Mouse (Mus musculus): ENCODE results near the gene Rpap2. TPM values are rescaled to one million over a fixed set of nuclear protein-coding genes. Genes with fewer than 3 reads are reported as not detected.

Gene Rpap2
- polyA plus RNA-seq, 2 experiments: 2.6 to 6.5 TPM

DNA sequence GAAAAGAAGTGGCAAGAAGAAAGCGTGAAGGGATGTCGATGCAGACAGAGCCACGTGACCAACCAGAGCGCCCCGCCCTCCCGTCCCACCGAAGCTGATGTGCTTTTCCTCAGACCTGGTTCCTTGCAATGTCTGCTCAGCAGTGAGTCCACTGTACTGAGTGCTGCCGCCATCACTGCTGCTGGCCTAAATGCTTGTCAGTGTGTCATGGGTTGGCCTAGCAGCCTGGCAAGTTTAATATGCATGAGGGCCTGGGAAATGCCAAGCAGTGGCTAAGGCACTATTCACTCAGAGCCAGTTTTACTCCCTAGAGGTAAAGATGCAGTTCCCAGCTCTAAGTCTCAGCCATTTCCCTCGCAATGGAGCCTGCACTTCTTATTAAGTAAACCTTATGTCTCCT lies 28.0 kb upstream of the Rpap2 start:
- H3K4me2 ChIP-seq (ENCODE audit: low read depth): no peak overlapping the region
- no peak for TF ChIP-seq CTCF (IDR thresholded peaks at IDR 0.05; ENCODE audit: low read depth)
- TF ChIP-seq EP300 (IDR thresholded peaks at IDR 0.05; ENCODE audit: low read depth): no peak
- no peak overlapping the region for H3K4me3 ChIP-seq (ENCODE audit: insufficient read depth in 1 of 2, low read depth in 2 of 2, low read length in 2 of 2)
- no peak for DNase-seq (ENCODE audit: low read depth in 3 of 3, low spot score in 3 of 3)
- H3K9me3 ChIP-seq (ENCODE audit: control insufficient read depth, low read length): no peaks in the 10 kb centered on the region
- ATAC-seq (ENCODE audit: insufficient read depth): no peak
- WGBS (ENCODE audit: insufficient replicate concordance): 83% methylated on average over 9 of the region's 9 CpGs
- H3K4me1 ChIP-seq (replicated peaks; ENCODE audit: control insufficient read depth in 2 of 2, insufficient read depth in 2 of 2, low read length in 1 of 2): no peaks in the 10 kb centered on the region
- H3K9ac ChIP-seq (replicated peaks): no peak overlapping the region
- H3K27ac ChIP-seq: no peak overlapping the region
- no peaks in the 10 kb centered on the region for H3K36me3 ChIP-seq (replicated peaks; ENCODE audit: control insufficient read depth, insufficient read depth, low read depth)
- no peaks in the 10 kb centered on the region for H3K27me3 ChIP-seq (ENCODE audit: control insufficient read depth, insufficient read depth, low read length)

DNA sequence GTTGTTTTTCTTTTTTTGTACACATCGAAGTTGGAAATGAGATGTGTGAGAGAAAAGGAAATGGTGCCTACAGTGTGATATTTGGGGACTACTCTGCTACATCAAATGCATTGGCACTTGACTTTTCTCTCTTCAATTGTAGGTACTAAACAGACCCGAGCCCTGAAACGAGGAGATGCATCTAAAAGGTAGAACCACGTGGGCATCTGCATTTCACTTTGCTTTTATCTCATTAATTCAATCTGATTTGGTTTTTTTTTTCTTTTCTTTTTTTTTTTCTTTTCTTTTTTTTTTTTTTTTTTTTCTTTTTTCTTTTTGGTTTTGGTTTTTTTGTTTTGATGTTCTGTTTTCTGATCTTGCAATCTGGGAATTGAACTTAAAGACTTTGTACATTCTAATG lies 1.2 kb downstream of the Rpap2 start:
- no peak for DNase-seq (ENCODE audit: low read depth in 3 of 3, low spot score in 3 of 3)
- no peaks in the 10 kb centered on the region for H3K27me3 ChIP-seq (ENCODE audit: control insufficient read depth, insufficient read depth, low read length)
- peak overlapping the region; percentile 81 for H3K9ac ChIP-seq (replicated peaks)
- H3K4me1 ChIP-seq (replicated peaks; ENCODE audit: control insufficient read depth in 2 of 2, insufficient read depth in 2 of 2, low read length in 1 of 2): peaks cover 4% of the 10 kb centered on the region in 2 experiments; a peak in 2 of 4 replicates
- 11% methylated on average over 4 of the region's 4 CpGs for WGBS (ENCODE audit: insufficient replicate concordance)
- no peak for ATAC-seq (ENCODE audit: insufficient read depth)
- peak overlapping the region in 1 of 2 experiments; percentile 83; a peak in 2 of 4 replicates for H3K4me3 ChIP-seq (ENCODE audit: insufficient read depth in 1 of 2, low read depth in 2 of 2, low read length in 2 of 2)
- H3K27ac ChIP-seq: no peak overlapping the region
- H3K9me3 ChIP-seq (ENCODE audit: control insufficient read depth, low read length): no peaks in the 10 kb centered on the region
- TF ChIP-seq EP300 (IDR thresholded peaks at IDR 0.05; ENCODE audit: low read depth) (no peak), CTCF (IDR thresholded peaks at IDR 0.05; ENCODE audit: low read depth) (no peak)
- peak overlapping the region; percentile 76 for H3K4me2 ChIP-seq (ENCODE audit: low read depth)
- H3K36me3 ChIP-seq (replicated peaks; ENCODE audit: control insufficient read depth, insufficient read depth, low read depth): no peaks in the 10 kb centered on the region; the same call in 1 of the 2 replicates

DNA sequence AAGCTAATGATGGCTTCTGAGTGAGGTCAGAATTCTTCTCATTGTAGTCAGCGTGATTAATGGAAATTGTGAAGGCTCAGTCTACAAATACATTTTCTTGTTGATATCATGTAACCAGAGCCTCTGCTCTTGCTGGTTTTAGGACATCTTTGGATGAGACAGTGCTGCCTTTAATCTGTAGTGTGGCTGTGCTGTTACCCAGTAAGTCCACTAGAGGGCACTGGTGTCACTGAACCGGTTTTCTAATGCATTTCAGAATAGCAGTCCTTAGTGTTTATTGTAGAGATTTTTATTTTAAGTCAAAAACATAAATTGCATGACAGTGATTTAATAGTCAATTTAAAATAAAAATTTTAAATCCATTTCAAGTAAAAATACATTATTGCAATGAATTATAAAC lies 14.1 kb downstream of the Rpap2 start:
- no peak overlapping the region for H3K4me3 ChIP-seq (ENCODE audit: insufficient read depth in 1 of 2, low read depth in 2 of 2, low read length in 2 of 2)
- no peak overlapping the region for H3K4me2 ChIP-seq (ENCODE audit: low read depth)
- DNase-seq (ENCODE audit: low read depth in 3 of 3, low spot score in 3 of 3) (peak; percentile 34 to 39 (median 36)), ATAC-seq (ENCODE audit: insufficient read depth) (no peak)
- no peak overlapping the region for H3K27ac ChIP-seq
- TF ChIP-seq EP300 (IDR thresholded peaks at IDR 0.05; ENCODE audit: low read depth) (no peak), CTCF (IDR thresholded peaks at IDR 0.05; ENCODE audit: low read depth) (peak; percentile 87)
- WGBS (ENCODE audit: insufficient replicate concordance): 3% methylated on average over 2 of the region's 2 CpGs
- no peaks in the 10 kb centered on the region for H3K27me3 ChIP-seq (ENCODE audit: control insufficient read depth, insufficient read depth, low read length)
- no peaks in the 10 kb centered on the region for H3K36me3 ChIP-seq (replicated peaks; ENCODE audit: control insufficient read depth, insufficient read depth, low read depth)
- no peak overlapping the region for H3K9ac ChIP-seq (replicated peaks)
- peaks cover 0 to 2% of the 10 kb centered on the region in 2 experiments; a peak in 2 of 4 replicates for H3K4me1 ChIP-seq (replicated peaks; ENCODE audit: control insufficient read depth in 2 of 2, insufficient read depth in 2 of 2, low read length in 1 of 2)
- no peaks in the 10 kb centered on the region for H3K9me3 ChIP-seq (ENCODE audit: control insufficient read depth, low read length)

DNA sequence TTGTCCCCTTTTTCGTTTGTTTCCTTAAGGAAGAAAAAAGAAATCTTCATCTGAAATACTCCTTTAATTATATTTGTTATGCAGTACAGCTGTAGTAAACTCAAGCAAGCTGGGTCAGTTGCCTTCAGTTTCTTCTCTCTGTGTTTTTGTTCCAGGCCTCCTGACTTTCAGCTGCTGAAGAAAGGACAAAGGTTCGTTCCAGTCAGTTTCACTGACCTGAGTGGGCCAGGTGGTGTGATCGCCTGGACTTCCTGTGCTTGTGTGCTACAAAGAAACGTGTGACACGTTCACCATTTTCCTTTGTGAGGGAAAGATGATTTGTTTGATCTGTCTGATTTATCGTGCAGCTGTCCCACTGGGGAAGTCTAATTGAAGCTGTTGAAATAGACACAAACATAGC lies 20.8 kb downstream of the Rpap2 start:
- H3K27me3 ChIP-seq (ENCODE audit: control insufficient read depth, insufficient read depth, low read length): no peaks in the 10 kb centered on the region
- H3K4me2 ChIP-seq (ENCODE audit: low read depth): no peak overlapping the region
- H3K4me1 ChIP-seq (replicated peaks; ENCODE audit: control insufficient read depth in 2 of 2, insufficient read depth in 2 of 2, low read length in 1 of 2): peaks cover 0 to 4% of the 10 kb centered on the region in 2 experiments; a peak in 2 of 4 replicates
- TF ChIP-seq CTCF (IDR thresholded peaks at IDR 0.05; ENCODE audit: low read depth) (no peak), EP300 (IDR thresholded peaks at IDR 0.05; ENCODE audit: low read depth) (no peak)
- no peak overlapping the region for H3K4me3 ChIP-seq (ENCODE audit: insufficient read depth in 1 of 2, low read depth in 2 of 2, low read length in 2 of 2)
- DNase-seq (ENCODE audit: low read depth in 3 of 3, low spot score in 3 of 3) (no peak), ATAC-seq (ENCODE audit: insufficient read depth) (no peak)
- no peaks in the 10 kb centered on the region for H3K36me3 ChIP-seq (replicated peaks; ENCODE audit: control insufficient read depth, insufficient read depth, low read depth)
- H3K9ac ChIP-seq (replicated peaks): no peak overlapping the region
- no peaks in the 10 kb centered on the region for H3K9me3 ChIP-seq (ENCODE audit: control insufficient read depth, low read length)
- H3K27ac ChIP-seq: no peak overlapping the region
- WGBS (ENCODE audit: insufficient replicate concordance): 76% methylated on average over 6 of the region's 6 CpGs

DNA sequence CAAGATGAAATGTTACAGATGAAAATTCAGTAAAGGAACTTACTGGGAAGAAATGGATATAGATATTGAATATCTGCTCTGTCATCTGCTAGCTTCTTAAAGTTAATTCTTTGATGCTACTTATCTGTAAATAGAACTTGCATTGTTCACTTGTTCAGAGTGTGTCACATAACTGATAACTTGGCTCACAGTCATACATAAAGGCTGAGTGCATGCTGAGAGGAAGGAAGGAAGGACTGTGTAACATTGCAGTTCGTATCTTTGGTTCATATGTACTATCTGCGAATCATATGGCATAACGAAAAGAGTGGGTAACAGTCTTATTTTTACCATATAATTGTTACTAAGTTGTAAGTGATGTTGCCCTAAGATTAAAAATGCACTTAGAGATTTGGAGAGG lies 24.2 kb downstream of the Rpap2 start:
- Histone ChIP-seq H3K4me3 (ENCODE audit: insufficient read depth in 1 of 2, low read depth in 2 of 2, low read length in 2 of 2) (no peak overlapping the region), H3K27me3 (ENCODE audit: control insufficient read depth, insufficient read depth, low read length) (no peaks in the 10 kb centered on the region), H3K9ac (replicated peaks) (no peak overlapping the region), H3K4me2 (ENCODE audit: low read depth) (no peak overlapping the region), H3K4me1 (replicated peaks; ENCODE audit: control insufficient read depth in 2 of 2, insufficient read depth in 2 of 2, low read length in 1 of 2) (peaks cover 0 to 2% of the 10 kb centered on the region in 2 experiments; a peak in 1 of 4 replicates), H3K36me3 (replicated peaks; ENCODE audit: control insufficient read depth, insufficient read depth, low read depth) (no peaks in the 10 kb centered on the region), H3K27ac (no peak overlapping the region), H3K9me3 (ENCODE audit: control insufficient read depth, low read length) (no peaks in the 10 kb centered on the region)
- 34% methylated on average over 3 of the region's 3 CpGs for WGBS (ENCODE audit: insufficient replicate concordance)
- TF ChIP-seq EP300 (IDR thresholded peaks at IDR 0.05; ENCODE audit: low read depth): peak; percentile 44; the same call in 1 of the 2 replicates
- no peak for TF ChIP-seq CTCF (IDR thresholded peaks at IDR 0.05; ENCODE audit: low read depth)
- ATAC-seq (ENCODE audit: insufficient read depth) (peak; percentile 68), DNase-seq (ENCODE audit: low read depth in 3 of 3, low spot score in 3 of 3) (no peak)

All from liver, embryonic 14.5 days (tissue).